Mouse (Mus musculus) retina, adult 2 months (tissue): ENCODE data around the gene Sdk1.

ENCODE experiments used
- DNase-seq: peaks from one replicate; pipeline ENCODE4 v3.0.0-alpha.2; 2012; ENCODE audit warnings: low read depth, low spot score

Gene Sdk1

DNA sequence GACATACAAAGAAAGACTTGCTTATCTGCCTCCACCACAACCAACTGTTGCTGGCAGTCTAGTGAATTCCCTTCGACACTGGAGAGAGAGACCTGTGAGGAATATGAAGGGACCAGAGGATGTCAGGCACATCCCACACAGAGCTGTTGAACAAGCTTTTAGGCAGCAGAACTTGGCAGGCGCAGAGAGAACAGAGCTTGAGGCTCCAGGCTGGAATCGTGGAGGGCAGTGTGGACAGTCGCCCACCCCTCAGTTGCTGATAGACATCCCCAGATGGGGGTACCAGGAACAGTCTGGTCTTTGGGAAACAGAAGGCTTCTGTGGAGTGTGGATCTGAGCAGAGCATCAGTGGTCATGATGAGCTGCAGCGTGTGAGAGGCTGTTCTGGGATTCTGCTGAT is 747.4 kb downstream of the Sdk1 start:
- DNase-seq = no peak

DNA sequence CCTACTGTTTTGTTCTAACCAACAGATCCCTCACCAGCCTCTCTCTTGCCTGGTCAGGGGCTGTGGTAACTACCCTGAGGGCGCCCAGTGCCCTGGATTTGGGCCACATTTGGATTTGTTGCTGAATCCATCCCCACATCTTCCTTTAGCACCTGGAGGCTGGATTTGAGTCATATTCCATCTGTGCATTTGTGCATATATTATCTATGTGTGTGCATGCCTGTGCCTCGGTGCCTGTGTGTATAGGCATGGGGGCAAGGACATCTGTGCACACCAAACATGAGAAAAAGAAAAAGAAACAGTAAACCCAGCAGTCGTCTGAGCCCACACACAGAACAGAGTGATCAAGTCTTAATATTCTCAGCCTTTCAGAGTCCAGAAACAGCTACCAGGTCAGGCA is 752.9 kb downstream of the Sdk1 start:
- DNase-seq = no peak

DNA sequence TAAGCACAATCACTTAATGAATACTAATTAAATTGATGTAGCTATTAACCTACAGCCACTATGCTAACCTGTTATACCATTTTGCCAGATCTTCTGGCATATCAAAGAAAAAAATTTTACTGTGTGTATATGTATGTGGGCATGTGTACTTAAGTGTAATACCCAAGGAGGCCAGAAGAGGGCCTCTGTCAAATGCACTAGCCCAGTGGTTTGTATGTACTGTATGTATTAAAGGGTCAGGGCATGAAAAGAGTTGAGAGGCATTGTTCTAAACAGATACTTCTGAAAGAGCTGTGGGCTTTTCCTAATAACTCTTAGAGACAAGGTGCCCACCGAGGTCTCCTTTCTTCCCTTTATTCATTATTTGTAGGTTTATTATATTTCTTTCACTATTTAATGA is 759.0 kb downstream of the Sdk1 start:
- DNase-seq = no peak

DNA sequence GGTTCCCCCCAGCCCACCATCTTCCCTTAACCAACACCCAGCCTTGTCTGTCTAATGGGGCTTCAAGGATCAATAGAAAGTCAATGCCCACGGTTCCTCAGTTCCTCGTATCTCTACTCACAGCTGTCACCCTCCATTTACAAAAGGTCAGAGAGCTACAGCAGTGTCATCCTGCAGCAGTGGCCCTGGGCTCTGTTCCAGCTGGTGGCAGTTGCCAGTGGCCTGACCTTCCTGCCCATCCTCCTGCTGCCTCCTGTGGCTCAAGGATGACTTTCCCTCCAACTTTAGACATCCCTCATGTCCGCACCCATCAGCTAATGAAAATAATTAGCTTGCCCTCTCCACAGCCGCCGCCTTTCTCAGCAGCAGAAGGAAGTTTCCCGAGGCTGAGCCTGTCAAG is 759.8 kb downstream of the Sdk1 start:
- no peak for DNase-seq

DNA sequence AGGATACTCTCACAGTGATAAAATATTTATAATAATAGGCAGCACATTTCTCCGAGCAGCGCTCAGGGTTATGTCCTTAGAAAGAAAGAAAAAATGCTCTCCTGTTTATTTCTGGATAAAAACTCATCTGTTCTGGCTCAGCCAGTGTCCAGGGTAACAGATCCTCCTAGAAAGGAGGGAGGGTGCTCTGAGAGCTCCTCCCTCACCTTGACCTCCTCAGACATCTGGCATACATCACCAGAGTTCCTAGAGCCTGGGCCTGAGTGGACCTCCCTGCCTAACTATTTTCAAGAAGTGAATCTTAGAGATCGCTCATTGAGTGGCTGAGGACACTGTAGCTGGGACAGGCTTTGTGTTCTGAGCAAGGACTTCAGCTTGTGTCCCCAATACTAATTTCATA is 760.7 kb downstream of the Sdk1 start:
- DNase-seq = no peak

DNA sequence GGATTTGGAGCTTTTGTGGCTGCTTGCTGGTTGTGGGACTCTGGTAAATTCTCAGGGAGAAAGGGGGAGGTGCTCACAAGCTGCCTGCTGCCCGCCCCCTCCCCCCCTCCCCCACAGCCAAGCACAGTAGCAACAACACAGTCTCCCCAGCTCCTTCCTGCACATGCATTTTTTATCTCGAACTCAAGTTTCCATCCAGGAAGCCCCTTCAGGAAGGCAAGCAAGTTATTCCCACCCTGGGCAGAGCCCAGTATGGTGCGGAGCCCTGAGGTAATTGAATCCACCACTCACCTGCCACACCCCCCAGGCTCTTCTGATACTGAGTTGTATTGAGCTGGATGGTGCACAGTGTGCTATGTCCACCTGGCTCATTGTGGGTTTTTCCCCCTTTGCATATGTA is 768.9 kb downstream of the Sdk1 start:
- DNase-seq = no peak

DNA sequence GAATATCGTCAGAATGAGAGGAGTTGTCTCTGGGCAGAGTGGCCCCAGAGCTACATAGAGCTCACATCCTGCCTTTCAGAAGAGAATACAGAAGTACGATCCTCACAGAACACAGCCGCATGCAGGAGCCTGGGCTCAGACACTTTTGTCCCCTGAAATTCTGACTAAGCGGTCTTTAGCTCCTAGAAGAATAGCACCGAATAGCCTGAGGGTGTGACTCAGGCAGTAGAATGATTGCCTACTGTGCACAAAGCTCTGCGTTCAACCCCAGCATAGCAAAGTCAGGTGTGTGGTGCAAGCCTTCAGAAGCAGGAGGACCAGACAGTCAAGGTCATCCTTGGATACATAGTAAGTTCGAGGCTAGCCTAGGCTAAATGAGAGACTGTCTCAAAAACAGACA is 775.7 kb downstream of the Sdk1 start:
- DNase-seq = no peak

DNA sequence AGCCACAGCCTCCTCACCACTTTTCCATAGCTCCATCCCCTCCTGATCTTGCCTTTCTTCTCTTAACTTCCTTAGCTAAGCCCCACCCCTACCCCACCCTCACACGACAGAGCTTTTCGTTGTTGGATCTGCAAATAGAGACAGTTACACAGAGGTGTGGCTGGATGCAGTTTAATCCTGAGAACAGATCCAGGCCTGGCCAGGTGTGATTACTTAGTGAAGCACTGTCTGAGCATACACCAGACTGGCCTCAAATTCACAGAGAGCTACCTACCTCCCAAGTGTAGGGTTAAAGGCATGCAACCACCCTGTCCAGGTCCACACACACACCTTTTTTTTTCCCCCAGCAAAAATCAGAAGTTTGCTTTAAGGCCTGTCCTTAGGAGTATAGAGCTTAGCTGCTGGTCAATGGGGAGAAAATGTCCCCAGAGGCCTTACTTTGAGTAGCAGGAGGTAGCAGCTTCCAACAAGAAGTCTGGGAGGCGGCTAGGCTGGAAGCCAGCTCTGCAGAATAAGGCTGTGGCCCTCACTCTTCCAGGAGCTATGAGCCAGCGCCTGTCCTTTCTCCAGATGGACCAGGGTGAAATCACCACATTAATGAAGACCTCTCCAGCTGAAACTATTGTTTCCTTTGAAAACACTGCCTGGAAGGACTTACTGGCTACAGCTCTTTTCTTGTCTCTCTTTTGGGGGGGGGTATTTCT is 781.7 kb downstream of the Sdk1 start:
- no peak for DNase-seq

DNA sequence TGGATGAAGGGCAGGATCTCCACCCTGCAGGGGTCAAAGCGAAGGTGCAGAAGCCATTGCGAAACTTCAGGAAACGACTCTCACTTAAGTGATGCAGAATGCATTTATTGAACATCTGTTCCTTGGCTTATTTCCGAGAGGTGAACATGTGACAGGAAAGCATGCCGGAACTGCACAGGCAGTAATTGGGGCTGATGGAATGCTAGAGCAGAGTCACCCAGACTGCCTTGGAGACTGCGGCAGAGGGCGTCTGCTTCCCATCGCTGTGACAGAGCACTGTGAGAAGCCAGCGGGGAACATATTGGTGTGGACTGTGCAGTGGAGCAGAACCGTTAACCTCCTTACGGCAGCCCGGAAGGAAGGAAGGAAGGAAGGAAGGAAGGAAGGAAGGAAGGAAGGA is 783.2 kb downstream of the Sdk1 start:
- no peak for DNase-seq

DNA sequence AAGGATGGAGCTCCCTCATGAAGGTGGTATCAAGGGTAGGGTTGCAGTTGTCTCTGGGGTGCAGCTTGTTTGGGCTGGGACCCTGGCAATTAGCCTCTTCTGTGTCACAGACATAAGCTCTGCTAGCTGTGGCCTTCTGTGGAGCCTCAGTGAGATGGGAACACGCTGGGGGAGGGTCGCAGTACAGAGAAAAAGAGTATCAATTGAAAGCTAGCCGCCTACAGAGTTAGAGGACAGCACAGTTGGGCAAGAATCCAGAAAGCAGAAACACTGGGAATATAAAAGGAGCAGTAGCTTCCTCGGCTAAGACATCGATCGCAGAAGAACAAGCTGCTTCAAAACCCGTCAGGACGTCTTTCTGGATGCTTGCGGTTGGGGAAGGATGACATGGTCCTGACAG is 795.2 kb downstream of the Sdk1 start:
- DNase-seq = no peak

DNA sequence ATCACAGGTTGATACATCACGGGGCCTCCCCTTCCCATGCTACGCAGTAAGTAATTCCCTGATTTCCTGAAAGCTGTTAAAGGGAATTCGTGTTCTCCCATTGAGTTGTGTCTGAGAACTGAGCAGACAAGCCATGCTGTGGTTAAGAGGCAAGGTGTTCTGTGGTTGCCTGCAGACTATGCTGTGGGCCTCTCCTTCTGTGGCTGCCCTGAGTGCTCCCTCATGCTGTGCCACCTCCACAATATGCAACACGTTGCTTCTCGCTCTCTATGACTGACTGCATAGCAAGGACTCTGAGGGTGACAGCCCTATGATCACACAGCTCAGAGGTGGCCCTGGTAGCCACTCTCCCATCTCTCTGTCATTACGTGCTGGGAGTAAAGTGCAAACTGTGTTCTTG is 797.9 kb downstream of the Sdk1 start:
- no peak for DNase-seq

DNA sequence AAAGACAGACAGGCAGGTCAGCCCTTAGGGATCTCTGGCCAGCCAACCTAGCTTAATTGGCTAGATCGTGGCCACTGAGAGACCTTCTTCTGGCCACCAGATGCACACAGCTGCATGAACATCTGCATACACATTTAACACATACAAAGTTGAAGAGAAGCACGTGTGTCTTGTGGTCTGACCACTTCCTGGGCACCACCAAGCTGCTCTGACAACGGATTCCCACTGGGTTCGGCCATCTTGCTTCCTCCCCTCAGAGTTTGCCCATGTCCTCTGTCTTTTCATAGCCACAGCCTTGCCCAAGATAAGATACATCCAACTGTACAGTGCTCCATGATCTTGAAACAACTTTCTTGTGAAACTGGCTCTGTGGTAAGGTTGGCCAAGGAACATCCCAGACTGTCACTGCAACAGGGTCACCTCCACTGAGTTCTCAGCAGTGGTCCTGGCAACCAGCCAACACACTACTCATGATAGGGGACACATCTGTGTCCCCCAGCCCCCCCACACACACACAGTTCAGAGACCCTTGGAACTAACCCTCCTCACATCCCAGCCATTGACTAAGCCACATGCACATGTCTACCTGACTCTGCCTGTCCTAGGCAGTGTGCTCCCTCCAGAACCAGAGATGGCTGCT is 798.7 kb downstream of the Sdk1 start:
- no peak for DNase-seq

DNA sequence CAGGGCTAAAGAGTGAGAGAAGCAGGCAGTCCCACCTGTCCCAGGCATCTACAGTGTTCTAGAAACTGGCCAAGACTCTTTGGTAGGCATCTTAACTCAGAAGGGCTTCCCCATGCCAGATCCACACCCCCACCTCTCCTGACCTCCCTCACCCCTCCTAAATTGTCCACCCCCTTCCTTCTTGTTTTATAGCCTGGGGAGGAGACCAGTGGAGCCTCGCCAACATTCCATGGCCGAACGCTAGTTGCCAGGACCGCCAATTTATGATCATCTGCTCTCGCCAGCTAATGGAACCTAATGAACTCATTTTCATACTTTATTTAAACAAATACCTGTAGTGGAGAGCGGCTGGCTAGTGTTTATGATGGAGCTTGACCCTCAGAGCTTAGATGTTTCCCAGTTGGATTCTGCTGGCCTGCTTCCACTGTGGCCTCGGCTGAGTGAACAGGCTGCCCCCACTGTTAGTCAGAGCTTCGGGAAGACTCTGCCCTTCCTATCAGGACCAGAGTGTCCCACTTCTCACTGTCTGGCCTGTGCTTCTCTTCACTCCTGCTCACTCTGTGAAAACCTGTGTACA is 800.0 kb downstream of the Sdk1 start:
- DNase-seq = no peak

DNA sequence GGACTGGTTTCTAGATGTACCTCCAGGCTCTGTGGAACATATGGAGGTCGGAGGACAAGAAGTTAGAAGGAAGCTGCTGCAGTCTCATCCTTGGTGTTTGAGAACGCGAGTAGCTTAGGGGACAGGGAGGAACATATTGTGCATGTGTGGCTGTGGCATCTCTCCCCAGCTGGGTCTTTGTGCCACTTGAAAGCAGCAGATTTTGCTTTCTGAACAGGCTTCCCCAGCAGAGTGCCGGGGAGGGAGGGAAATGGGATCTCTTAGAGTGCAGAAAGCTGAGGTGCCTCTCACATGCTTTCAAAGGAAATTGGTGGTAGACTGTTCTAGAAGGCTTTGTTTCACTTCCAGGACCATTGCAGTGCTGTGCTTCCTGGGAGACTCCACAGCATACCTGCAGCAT is 820.5 kb downstream of the Sdk1 start:
- DNase-seq = no peak

DNA sequence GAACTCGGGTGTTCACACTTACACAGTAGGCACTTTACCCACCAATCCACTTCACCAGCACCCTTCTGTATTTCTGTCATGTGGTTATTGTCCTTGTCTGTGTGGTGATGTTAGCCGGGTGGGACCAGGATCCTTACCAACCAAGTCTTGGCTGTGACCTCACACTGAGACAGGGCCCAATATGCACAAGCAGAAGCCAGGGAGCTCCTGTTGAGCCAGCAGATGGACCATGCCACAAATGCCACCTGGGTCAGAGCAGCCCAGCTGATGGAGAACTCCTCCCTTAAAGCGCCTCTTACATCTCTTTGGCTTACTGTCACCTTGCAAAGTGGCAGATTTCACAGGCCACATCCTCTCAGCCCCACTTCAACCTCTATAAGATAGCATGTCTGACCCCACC is 830.0 kb downstream of the Sdk1 start:
- no peak for DNase-seq

DNA sequence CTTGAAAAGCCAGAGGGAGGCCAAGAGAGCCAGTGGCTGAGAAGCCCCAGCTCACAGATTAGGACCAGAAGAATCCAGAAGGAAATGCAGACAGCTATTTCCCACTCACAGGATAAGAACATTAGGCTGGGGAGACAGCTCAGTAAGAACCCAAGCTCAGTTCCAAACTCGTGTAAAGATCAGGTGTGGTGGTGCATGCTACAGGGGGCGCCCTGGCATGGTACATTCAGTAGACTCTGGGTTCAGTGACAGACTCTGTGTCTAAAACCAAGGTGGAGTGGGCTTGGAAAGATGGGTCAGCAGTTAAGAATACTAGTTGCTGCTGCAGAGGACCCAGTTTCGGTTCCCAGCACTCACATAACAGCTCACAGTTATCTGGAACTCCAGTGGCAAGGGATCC is 832.6 kb downstream of the Sdk1 start:
- no peak for DNase-seq

DNA sequence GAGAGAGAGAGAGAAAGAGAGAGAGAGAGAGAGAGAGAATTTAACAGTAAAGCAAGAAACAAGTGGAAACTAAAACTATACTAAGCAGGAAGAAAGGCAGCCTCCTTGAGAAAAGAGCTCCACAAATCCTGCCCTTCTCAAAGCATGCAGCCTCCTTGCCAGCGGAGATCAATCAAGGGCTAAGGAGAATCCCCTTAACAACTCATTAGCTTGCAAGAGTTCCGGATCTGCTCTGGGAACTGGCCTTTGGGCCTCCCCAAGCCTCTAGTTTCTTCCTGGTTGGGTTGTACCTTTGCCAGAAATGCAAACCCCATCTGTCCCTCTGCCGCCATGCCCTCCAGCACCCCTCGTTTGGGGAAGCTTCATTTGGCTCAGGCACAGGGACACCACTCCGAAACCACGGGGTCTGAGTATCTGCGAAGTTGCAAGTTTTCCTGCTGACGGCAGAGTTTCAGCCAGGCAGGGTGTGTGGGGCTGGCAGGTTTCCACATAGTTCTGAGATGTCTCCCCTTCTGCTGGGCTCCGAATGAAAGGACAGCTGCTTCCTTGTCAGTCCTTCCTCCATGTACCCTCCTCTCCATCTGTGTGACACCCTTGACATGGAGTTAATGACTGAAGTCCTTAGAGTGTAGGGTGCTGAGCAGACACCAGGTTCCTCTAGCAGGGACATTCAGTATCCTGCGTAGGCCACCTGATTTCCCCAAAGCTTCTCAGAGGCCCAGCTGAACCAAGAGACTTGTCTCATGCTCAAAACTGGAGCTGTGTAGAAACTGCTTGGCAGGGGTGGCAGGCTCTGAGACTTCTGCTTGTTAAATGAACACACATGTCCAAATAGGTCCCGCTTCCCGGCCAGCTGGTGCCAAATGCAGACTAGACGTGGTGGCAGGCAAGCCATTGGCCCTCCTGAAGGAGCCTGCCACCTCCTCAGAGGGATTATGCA is 833.5 kb downstream of the Sdk1 start:
- DNase-seq = no peak

DNA sequence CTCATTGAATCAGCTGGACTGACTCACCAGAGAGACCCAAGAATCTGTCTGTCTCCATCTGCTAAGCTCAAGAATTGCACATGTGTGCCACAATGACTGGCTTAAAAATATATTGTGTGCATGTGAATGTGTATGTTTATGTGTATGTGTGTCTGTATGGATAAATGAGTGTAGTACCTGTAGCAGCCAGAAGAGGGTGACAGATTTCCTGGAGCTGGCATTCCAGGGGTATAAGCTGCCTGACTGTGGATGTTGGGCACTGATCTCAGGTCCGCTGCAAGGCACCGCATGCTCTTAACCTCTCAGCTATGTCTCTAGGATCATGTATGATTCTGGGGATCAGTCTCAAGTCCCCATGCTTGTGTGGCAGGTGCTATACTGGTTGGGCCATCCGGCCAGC is 839.4 kb downstream of the Sdk1 start:
- no peak for DNase-seq

DNA sequence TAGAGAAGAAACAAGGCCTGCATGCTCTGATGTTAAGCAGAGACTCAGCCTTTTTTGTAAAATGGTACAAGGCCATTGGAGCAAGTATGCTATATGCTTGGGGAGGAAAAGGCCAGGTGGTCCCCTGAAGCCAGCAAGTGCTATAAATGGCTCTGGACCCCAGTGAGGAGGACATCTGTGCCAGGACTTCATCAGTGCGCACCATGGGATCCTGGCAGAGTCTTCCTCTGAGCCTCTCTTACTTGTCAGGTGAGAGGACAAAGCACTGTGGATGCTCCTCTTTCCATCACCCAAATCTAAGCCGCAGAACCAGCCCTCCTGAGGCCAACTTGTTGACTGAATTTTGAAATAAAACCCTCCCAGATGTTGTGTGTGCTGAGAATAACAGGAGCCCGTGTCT is 839.8 kb downstream of the Sdk1 start:
- DNase-seq = no peak

DNA sequence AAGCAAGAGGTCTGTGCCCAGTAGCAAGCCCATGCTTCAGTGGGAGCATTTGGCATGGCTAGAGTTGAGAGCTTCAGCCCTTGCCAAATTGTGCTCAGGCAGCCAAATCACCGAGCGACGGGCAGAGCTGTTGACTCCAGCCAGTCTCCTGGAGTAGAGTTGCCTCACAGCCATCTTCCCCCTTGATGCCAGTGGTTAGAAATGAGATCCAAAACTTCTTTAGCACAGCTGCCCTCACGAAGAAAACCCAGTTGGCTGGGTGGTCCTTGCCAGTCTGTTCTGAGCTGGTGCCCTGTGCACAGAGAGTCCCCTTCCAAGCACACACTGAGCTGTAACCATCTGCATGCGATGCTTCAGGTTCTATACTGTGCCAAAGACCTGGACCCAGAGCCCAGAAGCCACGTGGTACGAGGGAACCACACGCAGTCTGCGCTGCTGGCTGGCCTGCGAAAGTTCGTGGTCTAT is 855.1 kb downstream of the Sdk1 start:
- no peak for DNase-seq

DNA sequence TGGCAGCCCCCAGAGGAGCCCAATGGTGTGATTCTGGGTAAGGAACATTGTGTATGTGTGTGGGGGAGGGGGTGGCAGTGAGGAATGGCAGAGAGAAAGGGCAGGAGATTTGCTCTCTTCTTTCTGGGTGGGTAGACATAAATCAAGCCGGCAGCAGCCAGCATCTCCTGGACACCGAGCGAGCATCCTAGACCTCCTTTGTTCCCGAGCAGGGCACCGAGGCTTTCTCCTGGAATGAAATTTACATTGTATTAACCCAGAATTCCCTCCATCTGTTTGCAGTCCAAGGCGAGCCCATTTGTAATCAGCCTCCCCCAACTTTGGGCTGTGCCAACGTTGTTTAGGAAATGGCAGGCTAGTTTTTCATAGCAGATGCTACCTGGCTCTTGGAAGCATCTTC is 858.9 kb downstream of the Sdk1 start:
- DNase-seq = no peak

DNA sequence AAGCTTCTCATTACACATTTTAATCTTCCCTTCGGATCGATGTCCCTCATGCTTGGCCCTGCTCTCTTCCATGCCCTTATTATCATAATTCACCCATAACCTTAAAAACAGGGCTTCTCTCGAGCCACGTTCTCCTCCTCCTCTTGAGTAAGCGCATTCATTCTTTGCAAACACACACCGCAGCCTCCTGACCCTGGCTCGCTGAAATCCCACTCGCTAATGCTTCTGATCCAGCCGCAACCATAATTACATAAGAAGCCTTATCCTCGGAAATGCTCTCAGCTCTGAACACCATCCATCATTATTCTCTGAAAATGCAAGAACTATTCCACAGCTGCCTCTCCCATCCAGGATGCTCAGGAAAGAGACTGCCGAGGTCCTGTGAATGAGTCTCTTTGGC is 866.1 kb downstream of the Sdk1 start:
- DNase-seq = peak; percentile 13
